Mouse (Mus musculus) embryonic facial prominence, embryonic 15.5 days (tissue): ENCODE measurements around the gene Txndc11. TPM values are rescaled to one million over a fixed set of nuclear protein-coding genes. Genes with fewer than 3 reads are reported as not detected.
A peak's percentile ranks its signal among the peaks of the same experiment; 100 is the strongest.

Experiments
- ATAC-seq: fragments of 200-750 bp; cut with Nextera tagmentation; 2 replicates; pipeline ENCODE4 v1.8.0; 2017; ENCODE audit warnings: low read depth, moderate TSS enrichment; ENCODE audit not compliant: insufficient number of reproducible peaks, low FRiP score, low TSS enrichment
- H3K27ac ChIP-seq: fragments of 300-500 bp; sonication (generic); replicated peaks from 2 replicates; pipeline ENCODE4 v1.5.1; 2015; ENCODE audit warnings: mild to moderate bottlenecking, inconsistent platforms
- H3K27me3 ChIP-seq: fragments of 300-500 bp; sonication (generic); 2 replicates; pipeline ENCODE4 v1.6.1; 2015; ENCODE audit warnings: inconsistent platforms
- H3K36me3 ChIP-seq: fragments of 300-500 bp; sonication (generic); 2 replicates; pipeline ENCODE4 v1.6.1; 2015; ENCODE audit warnings: mild to moderate bottlenecking, inconsistent platforms
- H3K4me1 ChIP-seq: fragments of 300-500 bp; sonication (generic); 2 replicates; pipeline ENCODE4 v1.6.1; 2015; ENCODE audit warnings: inconsistent platforms
- H3K4me2 ChIP-seq: fragments of 300-500 bp; sonication (generic); replicated peaks from 2 replicates; pipeline ENCODE4 v1.6.1; 2015; ENCODE audit warnings: mild to moderate bottlenecking, inconsistent platforms
- H3K4me3 ChIP-seq: fragments of 300-500 bp; sonication (generic); replicated peaks from 2 replicates; pipeline ENCODE4 v1.5.1; 2015; ENCODE audit warnings: mild to moderate bottlenecking, inconsistent platforms
- H3K9ac ChIP-seq: fragments of 300-500 bp; sonication (generic); 2 replicates; pipeline ENCODE4 v1.6.1; 2015; ENCODE audit warnings: inconsistent platforms
- H3K9me3 ChIP-seq: fragments of 300-500 bp; sonication (generic); replicated peaks from 2 replicates; pipeline ENCODE4 v1.6.1; 2016; ENCODE audit warnings: inconsistent platforms
- WGBS: fragments of 180-500 bp; shearing (Covaris S2); methylation state at CpG from one replicate; pipeline ENCODE4 v1.1.7; 2015; 5-methylcytosine and 5-hydroxymethylcytosine counted together
- polyA plus RNA-seq: library from polyadenylated mRNA; unstranded; fragments of >200 nt; fragmentation: Nextera tagmentation; extraction: Ambion mirVana; gene quantifications from 2 replicates; pipeline ENCODE4 v1.2.1, GENCODE M21; 2015

The Txndc11 gene
- polyA plus RNA-seq, 1 experiment from 2014 or later: 39.2 TPM

DNA sequence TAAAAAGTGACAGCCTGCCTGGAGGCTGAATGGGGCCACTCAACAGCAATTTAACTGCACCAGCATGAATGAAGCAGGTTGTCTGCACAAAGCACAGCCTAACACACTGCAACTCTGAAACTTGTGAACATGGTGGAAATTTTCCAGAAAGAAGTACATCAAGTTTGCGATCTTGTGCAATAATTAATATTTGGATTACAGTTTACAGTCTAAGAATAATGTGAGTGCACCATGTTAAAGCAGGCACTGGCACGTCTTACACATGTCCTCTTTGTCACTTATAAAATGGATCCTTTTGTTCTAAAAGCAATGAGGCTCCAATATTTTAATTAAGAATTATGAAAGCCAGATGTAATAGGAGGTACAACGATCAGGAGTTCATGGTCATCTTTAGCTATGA, 37.1 kb downstream of the Txndc11 start:
- no peaks in the 10 kb centered on the region for H3K4me1 ChIP-seq
- WGBS: 65% methylated on average over 3 of the region's 3 CpGs
- H3K36me3 ChIP-seq: peaks cover 17% of the 10 kb centered on the region; the same call in 1 of the 2 replicates
- H3K4me3 ChIP-seq: no peak overlapping the region
- H3K9ac ChIP-seq: no peak overlapping the region
- H3K9me3 ChIP-seq: no peaks in the 10 kb centered on the region
- H3K27ac ChIP-seq: no peak overlapping the region
- H3K27me3 ChIP-seq: no peaks in the 10 kb centered on the region
- ATAC-seq: no peak
- no peak overlapping the region for H3K4me2 ChIP-seq

DNA sequence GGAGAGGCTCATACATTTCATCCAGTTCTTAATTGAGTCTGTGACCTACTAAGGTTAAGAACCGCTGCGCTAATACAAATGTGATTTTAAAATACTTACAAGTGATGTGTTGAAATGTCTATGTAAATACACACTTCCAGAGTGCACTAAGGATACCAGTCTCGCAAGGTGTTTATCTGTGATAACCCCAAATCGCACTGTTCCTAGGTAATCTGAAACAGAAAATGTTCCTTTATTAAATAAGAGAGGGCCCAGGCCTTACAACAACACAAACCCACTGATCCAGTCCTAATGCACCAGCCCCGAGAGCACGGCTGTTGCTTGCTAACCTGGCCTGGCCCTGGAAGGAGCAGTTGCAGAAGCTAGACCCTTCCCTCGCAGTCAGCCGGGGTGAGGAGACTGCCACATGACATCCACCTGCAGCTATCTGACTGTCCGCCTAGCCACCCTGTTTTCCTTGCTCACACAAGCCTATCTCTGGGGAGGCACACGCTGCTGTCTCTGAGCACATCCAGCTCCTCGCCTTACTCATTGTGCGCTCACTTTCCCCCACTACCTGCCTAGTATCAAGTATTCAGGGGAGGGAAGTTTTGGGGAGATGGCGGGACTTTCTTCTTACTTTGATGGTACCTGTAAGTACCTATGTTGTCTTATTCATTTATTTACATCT, 40.6 kb downstream of the Txndc11 start:
- Histone ChIP-seq H3K9me3 (no peaks in the 10 kb centered on the region), H3K4me2 (no peak overlapping the region), H3K4me1 (no peaks in the 10 kb centered on the region), H3K36me3 (peaks cover 38% of the 10 kb centered on the region), H3K9ac (no peak overlapping the region), H3K27ac (no peak overlapping the region), H3K4me3 (no peak overlapping the region), H3K27me3 (no peaks in the 10 kb centered on the region)
- no peak for ATAC-seq
- 88% methylated on average over 13 of the region's 13 CpGs for WGBS

DNA sequence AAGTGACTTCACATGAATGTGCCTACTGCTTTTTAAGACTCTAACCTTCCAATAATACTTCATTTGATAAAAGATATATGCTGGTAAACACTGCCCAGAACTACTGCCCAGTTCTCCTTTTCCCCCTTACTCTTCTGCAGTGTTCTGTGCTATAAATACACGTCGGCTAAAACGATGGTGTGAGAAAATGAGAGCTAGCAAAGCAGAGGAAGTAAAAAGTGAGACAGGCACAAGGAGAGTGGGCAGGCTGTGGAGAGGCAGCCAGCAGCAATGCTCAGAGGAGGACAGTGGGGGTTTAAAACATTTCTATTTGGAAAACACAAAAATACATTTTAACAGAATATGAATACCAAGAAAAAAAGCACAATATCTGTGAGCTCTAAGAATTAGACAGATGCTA, 41.9 kb downstream of the Txndc11 start:
- Histone ChIP-seq H3K9me3 (no peaks in the 10 kb centered on the region), H3K4me3 (no peak overlapping the region), H3K27me3 (no peaks in the 10 kb centered on the region), H3K9ac (no peak overlapping the region), H3K4me1 (no peaks in the 10 kb centered on the region), H3K36me3 (peaks cover 51% of the 10 kb centered on the region), H3K4me2 (no peak overlapping the region), H3K27ac (no peak overlapping the region)
- ATAC-seq: no peak
- 77% methylated on average over 3 of the region's 3 CpGs for WGBS

DNA sequence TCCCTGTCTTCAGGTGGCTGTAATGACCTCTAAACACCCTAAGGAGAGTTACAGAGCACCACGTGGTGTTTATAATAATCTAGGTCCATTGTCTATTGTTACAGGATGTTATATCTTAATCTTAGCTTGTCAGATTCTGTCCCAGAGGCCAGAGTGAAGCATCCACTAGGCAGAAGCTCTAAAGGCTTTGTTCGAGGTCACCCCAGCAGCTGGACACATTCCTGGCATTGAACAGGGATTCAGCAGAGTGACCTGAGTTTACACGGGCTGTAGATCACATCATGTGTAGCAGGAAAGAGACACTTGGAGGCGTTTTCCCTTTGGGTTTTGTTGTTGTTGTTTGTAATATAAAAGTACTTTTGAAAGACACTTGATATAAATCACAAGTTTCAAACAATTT, 42.4 kb downstream of the Txndc11 start:
- Histone ChIP-seq H3K4me2 (no peak overlapping the region), H3K36me3 (peaks cover 56% of the 10 kb centered on the region), H3K27ac (no peak overlapping the region), H3K4me3 (no peak overlapping the region), H3K9ac (no peak overlapping the region), H3K27me3 (no peaks in the 10 kb centered on the region), H3K4me1 (no peaks in the 10 kb centered on the region), H3K9me3 (no peaks in the 10 kb centered on the region)
- no peak for ATAC-seq
- WGBS: 78% methylated on average over 4 of the region's 4 CpGs

DNA sequence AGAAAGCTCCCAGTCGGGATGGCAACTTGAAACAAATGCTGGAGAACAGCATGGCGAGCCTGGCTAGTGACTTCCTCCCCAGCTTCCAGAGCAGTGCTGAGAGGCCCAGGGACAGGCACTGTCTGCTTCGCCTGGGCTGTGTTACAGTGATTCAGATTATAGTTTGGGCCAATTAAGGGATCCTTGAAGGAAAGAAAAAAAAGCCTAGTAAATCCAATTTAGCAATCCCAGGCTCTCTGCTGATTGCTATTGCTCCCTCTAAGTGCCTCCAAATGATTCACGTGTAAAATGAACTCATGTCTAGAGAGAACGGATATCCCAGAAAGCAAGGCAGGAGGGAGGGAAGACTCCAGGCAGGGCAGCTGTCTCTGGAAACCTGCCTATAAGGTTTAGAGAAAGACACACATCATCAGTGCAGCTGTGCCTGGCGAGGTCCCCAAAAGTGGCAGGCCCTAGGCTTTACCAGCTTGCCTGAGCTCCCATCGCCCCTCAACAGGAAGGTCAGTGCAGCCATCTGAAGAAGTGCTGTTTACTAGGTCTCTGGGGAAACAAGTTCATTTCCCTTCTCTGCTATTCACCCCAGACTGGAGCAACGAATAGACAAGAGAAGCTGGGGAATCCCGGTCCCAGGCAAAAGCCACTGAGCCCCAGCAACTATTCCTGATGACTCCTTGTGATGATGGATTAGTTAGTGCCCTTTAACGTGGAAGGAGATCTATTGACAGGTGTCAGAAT, 43.4 kb downstream of the Txndc11 start:
- peak overlapping the region; percentile 9; the same call in 1 of the 2 replicates for H3K27ac ChIP-seq
- WGBS: 72% methylated on average over 10 of the region's 10 CpGs
- H3K4me2 ChIP-seq: no peak overlapping the region
- no peak overlapping the region for H3K4me3 ChIP-seq
- H3K27me3 ChIP-seq: no peaks in the 10 kb centered on the region
- no peak overlapping the region for H3K9ac ChIP-seq
- no peaks in the 10 kb centered on the region for H3K9me3 ChIP-seq
- no peaks in the 10 kb centered on the region for H3K4me1 ChIP-seq
- peaks cover 61% of the 10 kb centered on the region for H3K36me3 ChIP-seq
- no peak for ATAC-seq

DNA sequence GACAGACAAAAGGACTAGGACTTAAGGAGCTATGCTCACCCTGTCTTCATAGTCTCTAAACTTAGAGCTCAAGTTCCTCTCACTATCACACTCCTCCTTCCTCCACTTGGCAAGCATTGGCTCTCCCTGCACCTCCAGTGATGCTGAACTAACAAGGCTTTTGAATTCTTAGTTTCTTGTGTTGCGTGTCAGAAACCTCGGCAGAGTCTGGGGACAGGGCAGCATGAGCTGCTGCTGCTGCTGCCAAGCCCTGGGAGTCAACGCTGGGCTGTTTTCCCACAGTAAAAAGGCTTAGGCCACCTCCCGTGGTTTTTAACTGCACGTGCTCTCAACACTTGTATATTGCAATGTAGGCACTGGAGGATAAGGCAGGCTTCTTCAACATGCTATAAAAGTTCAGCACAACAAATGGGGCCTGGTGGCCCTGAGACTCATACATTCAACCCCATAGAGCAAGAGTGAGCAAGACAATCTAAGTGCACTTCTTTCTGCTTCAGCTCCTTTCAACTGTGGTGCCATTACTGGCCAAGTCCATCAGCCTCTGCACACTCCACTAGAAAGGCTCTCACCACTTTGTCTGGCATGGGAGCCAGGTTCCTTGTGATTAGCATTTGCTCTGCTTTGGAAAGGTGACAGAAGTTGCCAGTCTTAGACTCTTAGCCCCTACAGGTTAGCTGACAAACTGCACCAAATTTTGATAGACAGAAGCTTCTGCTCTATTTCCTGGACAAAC, 47.4 kb downstream of the Txndc11 start:
- Histone ChIP-seq H3K27me3 (no peaks in the 10 kb centered on the region), H3K27ac (no peak overlapping the region), H3K4me2 (no peak overlapping the region), H3K9me3 (no peaks in the 10 kb centered on the region), H3K4me3 (no peak overlapping the region), H3K4me1 (no peaks in the 10 kb centered on the region), H3K9ac (no peak overlapping the region), H3K36me3 (peaks cover 81% of the 10 kb centered on the region)
- 69% methylated on average over 5 of the region's 5 CpGs for WGBS
- ATAC-seq: no peak

DNA sequence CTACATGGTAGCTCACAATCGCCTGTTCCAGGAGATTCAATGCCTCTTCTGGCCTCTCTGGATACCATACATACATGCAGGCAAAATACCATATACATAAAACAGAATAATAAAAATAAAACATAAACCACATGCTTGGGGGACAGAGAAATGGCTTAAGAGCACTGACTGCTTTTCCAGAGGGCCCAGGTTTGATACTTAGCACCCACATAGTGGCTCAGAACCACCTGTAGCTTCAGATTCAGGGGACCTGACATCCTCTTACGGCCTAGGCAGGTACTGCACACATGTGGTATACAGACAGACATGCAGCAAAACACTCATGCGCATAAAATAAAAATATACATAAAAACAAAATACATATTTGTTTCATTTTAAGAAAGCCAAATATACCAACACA, 48.2 kb downstream of the Txndc11 start:
- Histone ChIP-seq H3K9ac (no peak overlapping the region), H3K27me3 (no peaks in the 10 kb centered on the region), H3K4me3 (no peak overlapping the region), H3K4me1 (no peaks in the 10 kb centered on the region), H3K27ac (no peak overlapping the region), H3K36me3 (peaks cover 78% of the 10 kb centered on the region), H3K4me2 (no peak overlapping the region), H3K9me3 (no peaks in the 10 kb centered on the region)
- 94% methylated on average over 3 of the region's 3 CpGs for WGBS
- no peak for ATAC-seq

DNA sequence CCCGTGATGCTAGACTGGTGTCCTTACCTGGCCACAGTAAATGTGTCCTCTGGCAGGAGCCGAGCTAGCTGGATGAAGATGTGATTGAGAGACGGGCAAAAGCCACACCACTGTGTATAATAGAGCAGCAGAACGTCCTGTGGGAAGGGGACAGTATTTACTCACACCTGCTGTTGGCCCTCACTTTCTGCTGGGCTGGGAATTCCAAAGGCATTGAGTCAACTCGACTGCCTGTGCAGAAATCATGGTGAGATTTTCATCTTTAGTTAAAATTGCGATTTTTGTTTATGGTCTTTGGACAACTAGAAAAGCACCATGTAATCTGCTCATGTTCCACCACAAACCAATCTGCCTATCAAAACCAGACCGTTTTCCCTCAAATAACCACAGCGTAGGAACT, 50.3 kb downstream of the Txndc11 start:
- no peaks in the 10 kb centered on the region for H3K4me1 ChIP-seq
- H3K4me3 ChIP-seq: no peak overlapping the region
- H3K4me2 ChIP-seq: no peak overlapping the region
- ATAC-seq: no peak
- H3K36me3 ChIP-seq: peaks cover 77% of the 10 kb centered on the region
- no peaks in the 10 kb centered on the region for H3K9me3 ChIP-seq
- WGBS: 85% methylated on average over 8 of the region's 8 CpGs
- H3K27me3 ChIP-seq: no peaks in the 10 kb centered on the region
- H3K9ac ChIP-seq: no peak overlapping the region
- H3K27ac ChIP-seq: no peak overlapping the region

DNA sequence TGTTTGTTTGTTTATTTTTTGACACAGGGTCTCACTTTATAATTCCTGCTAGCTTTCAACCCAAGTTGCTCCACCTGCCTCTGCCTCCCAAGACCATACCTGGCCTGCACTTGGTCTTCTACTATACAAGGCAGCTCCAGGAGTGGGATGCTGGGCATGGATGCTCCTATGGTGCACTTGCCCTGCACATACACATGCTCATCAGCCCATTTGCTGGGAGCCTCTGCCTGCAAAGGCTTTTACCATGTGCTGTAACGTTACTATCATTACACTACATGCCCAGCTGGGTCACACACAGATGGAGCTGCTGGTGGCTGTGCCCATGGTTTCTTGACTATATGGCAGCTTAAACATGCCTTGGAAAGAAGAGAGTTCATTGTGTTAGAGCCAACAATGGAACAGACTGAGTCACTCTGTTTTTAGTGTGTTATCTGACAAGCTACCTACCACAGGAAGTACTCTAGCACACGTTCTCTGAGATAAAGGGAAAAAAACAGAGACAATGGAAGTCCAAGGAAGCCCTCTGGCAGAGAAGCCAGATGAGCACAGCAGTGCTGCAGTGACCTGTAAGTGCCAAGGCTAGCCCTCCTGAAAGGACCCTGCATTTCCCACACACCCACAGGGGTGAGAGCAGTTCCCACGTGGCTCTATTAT, 56.1 kb downstream of the Txndc11 start:
- Histone ChIP-seq H3K27me3 (no peaks in the 10 kb centered on the region), H3K4me1 (no peaks in the 10 kb centered on the region), H3K4me2 (no peak overlapping the region), H3K27ac (no peak overlapping the region), H3K4me3 (no peak overlapping the region), H3K36me3 (peaks cover 77% of the 10 kb centered on the region), H3K9ac (no peak overlapping the region), H3K9me3 (no peaks in the 10 kb centered on the region)
- ATAC-seq: no peak
- 74% methylated on average over 3 of the region's 3 CpGs for WGBS

DNA sequence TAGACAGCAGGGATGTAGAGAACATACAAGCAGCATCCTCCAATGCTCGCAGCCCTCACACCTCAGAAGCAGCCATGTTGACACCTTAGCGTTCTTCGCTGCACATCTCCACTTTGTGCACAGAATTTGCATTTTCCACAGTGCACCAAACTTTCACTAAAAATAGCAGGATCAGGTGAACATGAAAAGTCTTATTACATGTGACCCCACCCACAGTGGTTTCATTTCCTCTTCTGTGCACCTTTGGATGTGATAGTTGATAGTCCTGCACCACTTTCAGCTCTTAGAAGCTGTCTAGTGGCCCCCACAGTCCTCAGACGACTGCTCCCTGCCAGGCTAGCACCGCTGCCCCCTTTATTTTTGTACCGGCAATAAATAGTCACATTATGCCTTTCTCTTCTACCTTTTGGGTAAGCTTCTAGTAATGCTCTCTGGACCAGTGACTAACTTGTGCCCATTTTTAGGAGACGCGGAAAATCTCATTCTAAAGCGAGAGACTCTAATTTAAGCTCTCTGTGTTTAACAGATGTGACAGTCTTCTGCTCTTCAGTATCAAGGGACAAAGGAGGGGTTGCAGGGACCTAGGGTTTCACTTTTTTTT, 56.7 kb downstream of the Txndc11 start:
- Histone ChIP-seq H3K4me1 (0 out of 2 replicates have a peak, but pooled peaks cover 6% of the 10 kb centered on the region), H3K4me2 (no peak overlapping the region), H3K27me3 (no peaks in the 10 kb centered on the region), H3K27ac (no peak overlapping the region), H3K36me3 (peaks cover 75% of the 10 kb centered on the region), H3K9ac (no peak overlapping the region), H3K4me3 (no peak overlapping the region), H3K9me3 (no peaks in the 10 kb centered on the region)
- ATAC-seq: no peak
- WGBS: 87% methylated on average over 9 of the region's 9 CpGs

DNA sequence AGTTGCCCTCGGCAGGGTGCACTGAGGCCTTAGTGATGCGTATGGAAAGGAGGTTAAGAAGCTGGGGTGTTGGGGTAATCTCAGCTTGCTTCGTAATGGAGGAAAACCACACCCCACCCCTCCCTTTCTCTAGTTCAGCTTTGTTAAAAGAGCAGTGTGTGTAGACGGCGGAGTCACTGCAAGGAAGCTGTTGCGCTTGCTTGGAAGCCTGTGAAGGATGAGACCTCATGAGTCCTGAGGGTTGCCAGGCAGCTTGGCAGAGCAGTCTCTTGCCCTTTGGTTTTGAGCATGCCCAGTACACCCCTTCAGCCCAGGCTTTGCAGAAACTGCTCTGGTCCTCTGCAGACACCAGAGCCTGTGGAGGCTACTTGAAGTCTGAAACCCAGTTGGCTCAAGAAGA, 61.4 kb downstream of the Txndc11 start:
- Histone ChIP-seq H3K4me2 (no peak overlapping the region), H3K9ac (no peak overlapping the region)
- ATAC-seq: no peak

More for the DNA sequence above, 61.4 kb downstream of the Txndc11 start:
- Histone ChIP-seq H3K4me1 (peaks cover 38% of the 10 kb centered on the region), H3K27me3 (no peaks in the 10 kb centered on the region), H3K36me3 (peaks cover 58% of the 10 kb centered on the region), H3K27ac (no peak overlapping the region), H3K9me3 (no peaks in the 10 kb centered on the region), H3K4me3 (no peak overlapping the region)
- WGBS: 70% methylated on average over 6 of the region's 6 CpGs
